Mouse (Mus musculus): ENCODE measurements around the gene Fgb.
A peak's percentile ranks its signal among the peaks of the same experiment; 100 is the strongest.

Fgb gene

DNA sequence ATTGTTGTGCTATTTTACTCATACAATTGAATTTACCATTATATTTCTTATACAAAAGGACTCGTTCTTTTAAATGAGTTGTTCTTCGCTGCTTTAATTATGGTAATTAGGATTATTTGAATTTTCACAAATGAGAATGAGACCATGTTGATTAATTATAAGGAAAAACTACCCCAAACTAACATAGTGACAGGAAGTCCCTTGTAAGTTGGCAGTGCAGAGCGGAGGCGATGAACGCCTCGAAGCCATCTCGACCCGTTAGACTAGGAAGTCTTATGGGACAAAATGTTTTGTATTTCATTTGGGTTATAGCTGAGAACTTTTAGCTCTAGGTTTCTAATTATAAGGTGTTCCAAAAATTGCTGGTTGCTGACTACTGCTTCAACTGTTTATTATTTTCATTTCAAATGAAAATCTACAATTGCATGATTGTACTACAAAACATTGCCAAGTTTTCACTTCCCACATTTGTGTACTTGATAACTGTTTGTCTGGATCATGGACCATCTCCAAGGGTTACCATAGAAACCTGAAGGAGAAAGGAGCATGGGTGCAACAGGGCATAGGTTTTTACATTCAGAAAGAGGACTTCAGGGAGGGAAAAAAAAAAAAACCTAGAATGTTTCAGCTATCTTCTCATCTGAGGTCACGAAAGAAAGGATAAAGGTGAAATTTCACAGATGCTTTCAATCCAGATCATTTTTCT, 22.0 kb downstream of the Fgb start:
- no peak for DNase-seq (ENCODE audit: low spot score)

DNA sequence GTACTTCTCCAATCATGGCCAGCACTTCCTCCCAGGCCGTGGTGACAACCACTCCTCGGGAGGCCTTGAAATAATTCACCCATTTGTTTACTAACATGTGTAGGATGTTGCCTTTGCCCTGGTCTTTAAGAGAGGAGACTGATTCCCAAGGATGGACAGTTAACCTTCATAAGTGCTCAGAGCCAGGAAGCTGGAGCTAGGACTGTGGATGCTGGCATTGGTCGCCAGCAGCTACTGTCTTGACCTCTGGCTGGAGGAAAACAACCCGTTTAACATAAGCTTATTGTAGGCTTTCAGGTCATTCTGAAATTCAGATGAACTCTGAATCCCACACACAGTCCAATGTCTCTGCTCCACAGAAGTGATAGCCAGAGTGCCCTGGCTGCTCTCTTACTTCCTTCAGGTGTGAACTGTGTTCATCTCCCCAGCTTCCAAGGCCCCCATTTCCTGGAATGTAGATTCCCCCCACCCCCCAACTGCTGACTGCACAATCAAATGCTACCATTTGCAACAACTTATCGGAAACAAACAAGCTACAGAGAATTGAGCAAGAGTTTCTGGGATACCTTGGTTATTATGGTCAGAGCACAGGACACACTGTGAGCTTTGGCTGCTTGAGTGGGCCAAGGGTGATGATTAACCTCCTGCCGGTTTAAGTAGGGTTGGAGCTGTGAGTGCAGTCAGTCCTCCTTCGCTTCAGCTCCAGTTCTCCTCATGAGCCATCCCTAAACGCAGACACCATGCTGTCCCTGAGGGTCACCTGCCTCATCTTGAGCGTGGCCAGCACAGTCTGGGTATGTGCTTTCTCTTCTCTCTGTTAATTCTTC, 24.0 kb downstream of the Fgb start, which contains the start of gene Fga:
Fga (plus strand) TSS at position 602 of the 827 bp plus-strand sequence.
- DNase-seq (ENCODE audit: low spot score): no peak

DNA sequence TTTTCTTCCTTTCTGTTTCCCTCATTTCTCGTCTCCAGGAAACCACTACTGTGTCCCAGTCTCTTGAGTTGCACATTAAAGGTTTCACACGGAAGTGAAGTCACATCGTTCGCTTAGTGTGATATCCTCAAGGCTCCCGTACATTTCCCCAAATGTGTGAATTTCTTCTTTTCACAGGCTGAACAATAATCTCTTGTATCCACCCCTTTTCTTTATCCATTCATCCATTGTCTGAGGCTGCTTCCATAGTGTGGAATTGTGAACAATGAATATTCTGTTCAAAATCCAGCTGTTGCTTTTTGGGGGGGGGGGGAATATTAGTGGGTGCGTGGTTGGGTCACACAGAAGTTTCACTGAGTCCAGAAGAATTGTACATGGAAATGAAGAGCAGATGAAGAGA, 24.6 kb downstream of the Fgb start:
- DNase-seq (ENCODE audit: low spot score): no peak

- no peak for DNase-seq (ENCODE audit: low spot score)
These were observed 28.5 kb downstream of the Fgb start for GRCm38 (mm10) chr3:83021176-83021575.

GRCm38 (mm10) chr3:83020387-83020786, 29.3 kb downstream of the Fgb start:
- no peak for DNase-seq (ENCODE audit: low spot score)

GRCm38 (mm10) chr3:83016236-83016635, 33.4 kb downstream of the Fgb start:
- no peak for DNase-seq (ENCODE audit: low spot score)

DNA sequence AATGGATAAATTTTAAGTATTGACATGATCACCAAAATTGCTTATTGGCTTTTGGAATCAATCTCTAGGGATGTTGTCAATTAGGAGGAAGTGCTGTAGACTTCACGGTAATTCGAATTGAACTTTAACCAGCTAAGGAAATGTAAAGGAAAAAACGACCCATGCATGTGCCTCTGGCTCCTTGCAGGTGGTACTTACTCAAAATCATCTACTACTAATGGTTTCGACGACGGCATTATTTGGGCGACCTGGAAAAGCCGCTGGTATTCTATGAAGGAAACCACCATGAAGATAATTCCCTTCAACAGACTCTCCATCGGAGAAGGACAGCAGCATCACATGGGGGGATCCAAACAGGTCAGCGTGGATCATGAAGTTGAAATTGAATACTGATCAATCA, 35.7 kb downstream of the Fgb start:
- no peak for DNase-seq (ENCODE audit: low spot score)

- DNase-seq (ENCODE audit: low spot score): no peak
These were observed 37.0 kb downstream of the Fgb start for GRCm38 (mm10) chr3:83012636-83013035.

GRCm38 (mm10) chr3:83011565-83011964, 38.1 kb downstream of the Fgb start:
- no peak for DNase-seq (ENCODE audit: low spot score)

DNA sequence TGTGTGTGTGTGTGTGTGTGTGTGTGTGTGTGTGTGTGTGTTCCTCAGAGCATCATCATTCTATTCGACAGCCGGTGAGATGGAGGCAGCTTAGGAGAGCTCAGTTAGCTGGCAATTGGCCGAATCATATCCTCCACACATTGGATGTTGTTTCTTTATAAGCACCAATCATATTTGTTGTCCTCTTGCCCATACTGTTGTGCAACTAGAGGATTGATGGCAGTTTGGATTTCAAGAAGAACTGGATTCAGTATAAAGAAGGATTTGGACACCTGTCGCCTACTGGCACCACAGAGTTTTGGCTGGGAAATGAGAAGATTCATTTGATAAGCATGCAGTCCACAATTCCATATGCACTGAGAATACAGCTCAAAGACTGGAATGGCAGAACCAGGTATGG, 38.5 kb downstream of the Fgb start:
- DNase-seq (ENCODE audit: low spot score): no peak

DNA sequence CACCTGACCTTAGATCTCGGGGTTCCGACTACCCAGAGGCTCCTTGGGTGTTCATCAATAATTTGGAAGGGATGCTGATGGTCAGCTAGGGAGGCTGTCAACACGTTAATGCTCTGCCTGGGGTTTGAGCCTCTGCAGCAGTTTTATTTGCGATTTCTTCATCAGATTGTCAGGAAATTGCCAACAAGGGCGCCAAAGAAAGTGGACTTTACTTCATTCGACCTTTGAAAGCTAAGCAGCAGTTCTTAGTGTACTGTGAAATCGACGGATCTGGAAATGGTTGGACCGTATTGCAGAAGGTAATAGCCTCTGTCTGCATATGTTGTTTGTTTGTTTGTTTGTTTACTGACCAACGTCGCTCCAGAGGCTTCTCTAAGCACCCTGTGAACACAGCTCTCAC, 39.4 kb downstream of the Fgb start:
- no peak for DNase-seq (ENCODE audit: low spot score)

GRCm38 (mm10) chr3:83007557-83007956, 42.1 kb downstream of the Fgb start, which contains the start of gene Fgg:
Gene Fgg (plus strand): TSS chr3:83007724.
- no peak for DNase-seq (ENCODE audit: low spot score)

DNA sequence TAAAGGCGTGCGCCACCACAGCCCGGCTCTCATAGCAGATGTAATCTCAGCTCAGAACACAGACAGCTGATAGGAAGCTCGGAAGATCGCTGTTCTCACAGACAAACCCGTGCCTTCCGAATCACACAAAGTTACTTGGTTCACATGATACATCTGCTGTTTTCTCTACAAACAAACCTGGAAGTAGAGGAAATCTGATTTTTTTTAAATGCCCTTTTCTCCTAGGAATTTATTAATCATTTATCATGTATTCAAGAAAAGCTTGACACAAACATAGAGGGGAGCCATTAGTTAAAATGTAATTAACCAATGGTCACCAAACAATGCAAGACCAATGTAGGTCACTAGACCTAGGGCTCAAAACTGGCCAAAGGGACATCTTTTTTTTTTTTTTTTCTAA, 44.9 kb downstream of the Fgb start:
- DNase-seq (ENCODE audit: low spot score): no peak

GRCm38 (mm10) chr3:83003068-83003467, 46.6 kb downstream of the Fgb start:
- no peak for DNase-seq (ENCODE audit: low spot score)

GRCm38 (mm10) chr3:83002191-83002590, 47.5 kb downstream of the Fgb start:
- peak; percentile 76 for DNase-seq (ENCODE audit: low spot score)

DNA sequence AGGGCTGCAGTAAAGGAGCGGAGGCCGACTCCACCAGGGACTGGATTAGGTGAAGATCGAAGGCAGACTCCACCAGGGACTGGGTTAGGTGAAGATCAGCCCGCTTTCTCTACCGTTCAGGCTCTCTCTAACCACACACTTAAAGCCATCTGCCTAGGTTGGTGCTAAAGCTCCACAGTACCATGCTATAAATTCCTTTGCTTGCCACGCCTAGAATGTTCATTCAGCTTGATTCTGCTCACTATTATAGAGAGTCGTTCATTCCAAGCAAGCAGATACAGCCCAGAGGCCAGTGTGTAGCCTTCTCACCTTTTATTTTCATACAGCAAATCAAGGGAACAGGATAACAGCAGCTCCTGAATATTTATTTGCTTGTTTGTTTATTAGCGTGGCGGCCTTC, 49.7 kb downstream of the Fgb start:
- no peak for DNase-seq (ENCODE audit: low spot score)

DNA sequence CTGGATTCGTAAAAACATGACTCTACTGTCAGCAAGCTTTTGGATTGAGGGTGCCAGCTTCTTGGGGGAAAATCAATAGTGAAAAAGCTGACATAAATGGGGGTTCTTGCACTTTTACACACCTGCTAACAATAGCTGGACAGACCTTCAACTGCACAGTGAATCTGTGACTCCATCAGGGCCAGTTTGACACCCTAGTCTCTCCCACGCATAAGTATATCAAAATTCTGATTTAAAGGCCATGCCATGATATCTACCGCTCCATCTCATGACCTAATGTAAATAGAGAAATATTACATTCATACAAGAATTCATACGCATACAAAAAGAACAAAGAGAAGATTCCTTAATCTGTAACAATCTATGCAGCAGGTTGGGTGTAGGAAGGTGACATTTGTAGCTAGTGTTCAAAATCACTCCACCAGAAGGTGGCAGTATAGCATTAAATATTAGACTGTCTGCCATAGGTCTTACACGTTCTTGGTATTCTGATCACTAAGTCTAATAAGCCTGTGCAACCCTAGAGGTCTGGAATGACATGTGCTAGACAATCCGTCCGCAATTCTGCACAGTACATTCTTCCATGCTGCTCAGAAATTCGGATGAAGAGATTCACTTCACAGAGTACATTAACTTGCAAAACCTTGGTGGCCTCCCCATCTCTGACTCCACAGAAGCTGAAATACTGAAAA, 50.7 kb downstream of the Fgb start:
- DNase-seq (ENCODE audit: low spot score): peak; percentile 95

DNA sequence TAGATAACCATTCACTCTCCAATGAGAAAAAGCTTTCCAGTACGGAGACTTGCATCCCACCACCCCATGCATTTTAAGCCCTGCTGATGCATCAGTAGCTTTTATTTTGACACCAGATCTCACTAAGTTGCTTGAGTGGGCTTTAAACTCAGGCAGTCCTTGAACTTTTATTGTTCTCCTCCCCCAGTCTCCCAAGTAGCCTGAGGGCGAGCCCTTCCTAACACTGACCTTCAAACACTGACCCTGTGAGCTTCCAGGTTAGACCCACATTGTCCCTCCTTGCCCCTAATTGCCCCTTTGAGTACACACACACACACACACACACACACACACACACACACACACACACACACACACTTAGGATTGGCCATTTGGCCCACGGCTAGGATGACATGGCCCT, 53.0 kb downstream of the Fgb start:
- no peak for DNase-seq (ENCODE audit: low spot score)

DNA sequence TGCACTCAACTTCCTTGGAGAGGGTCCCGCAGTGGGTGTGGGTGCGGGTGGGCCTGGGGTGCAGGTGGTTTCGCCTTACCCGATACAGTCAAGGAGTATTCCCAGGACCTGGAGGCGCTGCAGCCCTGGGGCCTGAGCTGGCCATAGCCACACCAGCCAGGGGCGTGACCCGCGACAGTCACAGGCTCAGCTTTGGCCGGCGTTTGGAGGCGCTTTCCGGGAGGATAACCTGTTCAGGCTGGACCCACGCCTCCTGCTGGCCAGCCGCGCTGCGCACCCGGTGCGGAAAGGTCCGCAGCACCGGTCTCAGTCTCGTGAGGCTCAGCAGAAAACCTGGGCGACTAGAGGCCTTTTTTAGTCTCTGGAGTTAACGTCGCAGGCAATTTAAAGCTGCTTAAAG, 54.3 kb downstream of the Fgb start:
- DNase-seq (ENCODE audit: low spot score): peak; percentile 79

- no peak for DNase-seq (ENCODE audit: low spot score)
These were observed 56.7 kb downstream of the Fgb start for GRCm38 (mm10) chr3:82992956-82993355.

GRCm38 (mm10) chr3:82991963-82992362, 57.7 kb downstream of the Fgb start:
- no peak for DNase-seq (ENCODE audit: low spot score)
